Mouse (Mus musculus) heart, embryonic 13.5 days (tissue): ENCODE results near the gene Helz2. TPM values are rescaled to one million over a fixed set of nuclear protein-coding genes. Genes with fewer than 3 reads are reported as not detected.
A peak's percentile ranks its signal among the peaks of the same experiment; 100 is the strongest.

Experiments used
- ATAC-seq: fragments of 200-750 bp; cut with Nextera tagmentation; 2 replicates; pipeline ENCODE4 v1.8.0; 2017; ENCODE audit warnings: moderate TSS enrichment; ENCODE audit not compliant: insufficient number of reproducible peaks, low FRiP score, low TSS enrichment; ENCODE audit errors: extremely low read depth
- H3K27ac ChIP-seq: fragments of 300-500 bp; sonication (generic); replicated peaks from 2 replicates; pipeline ENCODE4 v1.5.1; 2015; ENCODE audit warnings: moderate library complexity, mild to moderate bottlenecking, inconsistent platforms
- H3K27me3 ChIP-seq: fragments of 300-500 bp; sonication (generic); replicated peaks from 2 replicates; pipeline ENCODE4 v1.6.1; 2015; ENCODE audit warnings: mild to moderate bottlenecking, inconsistent platforms
- H3K36me3 ChIP-seq: fragments of 300-500 bp; sonication (generic); 2 replicates; pipeline ENCODE4 v1.6.1; 2015; ENCODE audit warnings: mild to moderate bottlenecking, inconsistent platforms
- H3K4me1 ChIP-seq: fragments of 300-500 bp; sonication (generic); 2 replicates; pipeline ENCODE4 v1.6.1; 2015; ENCODE audit warnings: inconsistent platforms
- H3K4me2 ChIP-seq: fragments of 300-500 bp; sonication (generic); 2 replicates; pipeline ENCODE4 v1.6.1; 2015; ENCODE audit warnings: inconsistent platforms, mild to moderate bottlenecking, moderate library complexity
- H3K4me3 ChIP-seq: fragments of 300-500 bp; sonication (generic); 2 replicates; pipeline ENCODE4 v1.5.1; 2015; ENCODE audit warnings: moderate library complexity, mild to moderate bottlenecking, inconsistent platforms
- H3K9ac ChIP-seq: fragments of 300-500 bp; sonication (generic); 2 replicates; pipeline ENCODE4 v1.6.1; 2015; ENCODE audit warnings: inconsistent platforms, mild to moderate bottlenecking, moderate library complexity
- H3K9me3 ChIP-seq: fragments of 300-500 bp; sonication (generic); 2 replicates; pipeline ENCODE4 v1.6.1; 2016; ENCODE audit warnings: inconsistent platforms
- WGBS: fragments of 180-500 bp; shearing (Covaris S2); methylation state at CpG from one replicate; pipeline ENCODE4 v1.1.7; 2015; ENCODE audit warnings: mixed read lengths; 5-methylcytosine and 5-hydroxymethylcytosine counted together
- polyA plus RNA-seq: library from polyadenylated mRNA; unstranded; fragments of >200 nt; fragmentation: Nextera tagmentation; extraction: Ambion mirVana; gene quantifications from 2 replicates; pipeline ENCODE4 v1.2.1, GENCODE M21; 2015

The Helz2 gene
- polyA plus RNA-seq, 1 experiment from 2014 or later = 1.5 TPM

DNA sequence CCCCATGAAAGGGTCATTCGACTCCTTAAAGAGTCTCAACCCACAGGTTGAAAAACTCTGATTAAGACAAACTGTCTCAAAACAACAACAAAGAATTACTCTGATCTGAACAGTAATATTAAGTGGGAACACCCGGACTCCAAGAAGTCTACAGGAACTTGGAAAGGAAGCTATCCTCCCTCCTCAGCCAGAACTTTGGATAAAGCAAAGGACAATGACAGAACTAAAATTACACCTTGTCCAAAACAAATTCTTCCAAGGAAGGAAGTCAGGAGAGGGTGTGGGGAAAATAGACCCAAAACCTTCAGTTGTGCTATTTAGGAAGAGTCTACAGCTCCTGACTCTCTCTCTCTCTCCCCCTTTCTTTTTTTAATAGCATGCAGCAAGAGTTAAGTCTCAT is 30.3 kb upstream of the Helz2 start:
- Histone ChIP-seq H3K9ac (no peak overlapping the region), H3K4me3 (no peak overlapping the region), H3K4me1 (no peaks in the 10 kb centered on the region), H3K27me3 (no peaks in the 10 kb centered on the region), H3K36me3 (peaks cover 85% of the 10 kb centered on the region), H3K27ac (no peak overlapping the region), H3K9me3 (no peaks in the 10 kb centered on the region), H3K4me2 (no peak overlapping the region)
- ATAC-seq = no peak
- 88% methylated on average over 2 of the region's 2 CpGs for whole genome bisulfite sequencing

DNA sequence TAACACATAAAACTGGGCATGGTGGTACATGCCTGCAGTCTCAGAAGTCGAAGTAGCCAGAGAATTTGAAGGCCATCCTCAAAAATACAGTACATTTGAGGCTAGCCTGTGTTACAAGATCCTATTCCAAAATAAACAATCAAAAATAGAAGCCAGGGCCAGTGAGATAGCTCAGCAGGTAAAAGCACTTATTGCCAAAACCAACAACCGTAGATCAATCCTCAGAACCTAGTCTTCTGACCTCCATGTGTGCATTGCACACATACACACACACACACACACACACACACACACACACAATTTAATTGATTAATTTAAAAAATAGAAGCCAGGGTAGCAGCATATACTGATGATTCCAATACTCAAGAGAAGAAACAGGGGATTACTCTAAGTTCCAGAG is 25.0 kb upstream of the Helz2 start:
- Histone ChIP-seq H3K9me3 (no peaks in the 10 kb centered on the region), H3K4me1 (no peaks in the 10 kb centered on the region), H3K9ac (no peak overlapping the region), H3K27ac (no peak overlapping the region), H3K4me3 (no peak overlapping the region), H3K36me3 (peaks cover 87% of the 10 kb centered on the region), H3K4me2 (no peak overlapping the region), H3K27me3 (no peaks in the 10 kb centered on the region)
- 98% methylated on average over 2 of the region's 2 CpGs for WGBS
- ATAC-seq = no peak

DNA sequence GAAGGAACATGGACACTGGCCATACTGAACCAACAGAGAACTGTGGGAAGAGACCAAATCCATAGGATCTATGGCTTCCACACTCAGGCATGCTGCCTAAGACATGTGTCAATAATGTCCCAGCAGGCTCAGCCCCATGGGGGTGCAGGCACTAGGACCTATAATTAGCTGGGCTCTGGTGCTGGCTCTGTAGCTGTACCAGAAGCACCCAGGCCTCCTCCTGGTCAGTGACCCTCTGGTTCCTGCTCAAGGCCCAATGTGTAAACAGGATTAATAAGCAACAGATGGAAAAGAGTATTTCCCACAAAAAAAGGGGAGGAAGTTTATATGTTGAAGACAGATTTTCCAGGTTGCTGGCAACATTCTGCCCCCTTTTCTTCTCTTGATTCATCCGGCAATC is 11.4 kb upstream of the Helz2 start:
- Histone ChIP-seq H3K9ac (no peak overlapping the region), H3K9me3 (no peaks in the 10 kb centered on the region), H3K4me1 (no peaks in the 10 kb centered on the region), H3K4me2 (no peak overlapping the region), H3K27me3 (no peaks in the 10 kb centered on the region), H3K27ac (no peak overlapping the region), H3K4me3 (no peak overlapping the region), H3K36me3 (peaks cover 76% of the 10 kb centered on the region)
- no peak for ATAC-seq
- 75% methylated on average over 1 of the region's 1 CpGs for WGBS

DNA sequence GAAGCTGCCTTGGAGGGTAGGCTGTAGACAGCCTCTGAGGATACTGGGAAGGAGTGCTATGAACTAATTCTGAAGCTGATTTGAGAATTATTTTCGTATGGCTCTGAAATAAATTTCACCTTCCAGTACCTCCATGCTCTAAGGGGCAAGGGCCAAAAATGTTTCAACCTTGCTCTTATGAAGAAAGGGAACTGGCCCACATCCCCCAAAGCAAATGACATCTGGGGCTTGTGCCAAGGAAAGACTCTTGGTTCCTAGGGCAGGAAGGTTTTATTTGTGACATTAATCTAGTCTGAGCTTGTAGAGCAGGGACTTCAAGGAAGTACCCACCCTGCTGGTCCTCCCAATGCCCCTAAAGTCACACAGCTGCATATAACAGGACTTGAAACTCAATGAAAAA is 10.0 kb upstream of the Helz2 start:
- H3K9me3 ChIP-seq = no peaks in the 10 kb centered on the region
- no peak overlapping the region for H3K4me2 ChIP-seq
- no peak overlapping the region for H3K9ac ChIP-seq
- 71% methylated on average over 1 of the region's 1 CpGs for WGBS
- H3K4me3 ChIP-seq = no peak overlapping the region
- peaks cover 62% of the 10 kb centered on the region for H3K36me3 ChIP-seq
- ATAC-seq = no peak
- H3K4me1 ChIP-seq = no peaks in the 10 kb centered on the region
- H3K27me3 ChIP-seq = no peaks in the 10 kb centered on the region
- no peak overlapping the region for H3K27ac ChIP-seq

DNA sequence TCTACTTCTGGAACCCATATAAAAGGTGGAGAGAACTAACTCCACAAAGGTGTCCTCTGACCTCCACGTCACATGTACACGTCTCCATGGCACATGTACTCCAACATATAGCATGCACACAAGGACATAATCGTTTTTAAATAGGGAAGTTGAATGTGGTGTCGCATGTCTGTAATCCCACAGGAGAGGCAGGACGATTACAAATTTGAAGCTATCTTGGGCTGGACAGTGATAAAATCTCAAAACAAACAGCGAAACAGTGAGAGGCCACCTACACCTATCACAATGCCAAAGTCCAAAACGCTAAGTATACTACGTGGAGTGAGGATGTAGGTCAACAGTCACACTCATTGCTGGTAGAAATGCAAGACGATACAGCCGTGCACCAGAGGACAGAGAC is 7.4 kb upstream of the Helz2 start:
- no peaks in the 10 kb centered on the region for H3K27me3 ChIP-seq
- no peak for ATAC-seq
- H3K4me3 ChIP-seq = no peak overlapping the region
- no peaks in the 10 kb centered on the region for H3K4me1 ChIP-seq
- peaks cover 38% of the 10 kb centered on the region for H3K36me3 ChIP-seq
- H3K27ac ChIP-seq = no peak overlapping the region
- H3K4me2 ChIP-seq = no peak overlapping the region
- WGBS = 80% methylated on average over 10 of the region's 10 CpGs
- H3K9ac ChIP-seq = no peak overlapping the region
- H3K9me3 ChIP-seq = no peaks in the 10 kb centered on the region

DNA sequence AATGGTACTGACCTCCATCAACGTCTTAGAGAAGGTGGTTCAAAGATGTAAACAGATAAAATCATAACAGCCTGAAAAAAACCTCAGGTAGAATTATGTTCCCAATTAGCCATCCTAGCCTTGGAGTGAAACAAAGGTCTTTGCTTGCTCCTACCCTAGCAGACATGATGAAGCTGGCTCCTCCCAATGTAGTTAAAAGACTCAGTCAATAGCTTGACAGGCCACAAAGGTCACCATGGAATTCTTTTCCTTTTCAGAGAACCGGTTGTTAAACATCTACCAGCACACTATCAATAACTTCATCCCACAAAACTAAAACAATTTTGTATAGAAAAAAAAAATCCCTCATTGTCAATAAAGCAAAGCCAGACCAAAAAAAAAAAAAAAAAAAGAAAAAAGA is 3.2 kb upstream of the Helz2 start:
- WGBS = 46% methylated on average over 2 of the region's 2 CpGs
- no peak overlapping the region for H3K4me3 ChIP-seq
- ATAC-seq = no peak

DNA sequence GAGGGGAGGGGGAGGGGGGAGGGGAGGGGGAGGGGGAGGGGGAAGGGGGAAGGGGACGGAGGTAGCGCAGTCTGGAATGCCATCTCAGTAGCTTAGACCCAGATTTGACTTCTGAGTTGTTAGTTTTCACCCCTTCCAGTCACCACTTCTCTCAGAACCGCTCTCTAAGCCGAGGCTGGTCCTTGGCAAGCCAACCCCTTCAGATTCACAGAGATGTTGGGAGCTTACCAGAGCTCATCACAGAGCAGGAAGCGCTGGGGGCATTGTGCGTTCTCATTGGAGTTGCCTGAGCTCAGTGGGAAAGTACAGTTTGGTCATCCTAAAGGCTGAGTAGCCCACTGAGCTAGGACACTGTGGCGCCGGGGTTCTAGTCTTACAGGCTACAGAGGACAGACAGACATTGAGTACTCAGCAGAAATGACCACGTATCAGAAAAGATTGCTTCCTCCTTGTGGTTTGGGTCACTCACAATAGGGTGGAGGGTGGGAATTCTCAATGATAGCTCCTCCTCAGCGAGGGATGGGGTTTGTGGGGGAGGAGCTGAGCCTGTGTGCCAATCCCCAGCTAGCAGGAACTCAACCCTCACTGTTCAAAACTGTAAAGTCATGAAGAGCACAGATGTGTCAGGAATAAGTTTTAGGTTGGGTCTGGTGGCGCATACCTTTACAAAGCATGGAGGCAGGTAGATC is 2.0 kb upstream of the Helz2 start:
- Histone ChIP-seq H3K4me3 (no peak overlapping the region), H3K4me1 (peaks cover 16% of the 10 kb centered on the region), H3K9me3 (no peaks in the 10 kb centered on the region), H3K9ac (no peak overlapping the region), H3K4me2 (no peak overlapping the region), H3K27ac (no peak overlapping the region), H3K27me3 (no peaks in the 10 kb centered on the region), H3K36me3 (0 out of 2 replicates have a peak, but pooled peaks cover 6% of the 10 kb centered on the region)
- 26% methylated on average over 11 of the region's 11 CpGs for WGBS
- no peak for ATAC-seq

More for the DNA sequence above, 3.2 kb upstream of the Helz2 start:
- Histone ChIP-seq H3K27me3 (no peaks in the 10 kb centered on the region), H3K36me3 (no peaks in the 10 kb centered on the region), H3K9me3 (no peaks in the 10 kb centered on the region), H3K27ac (no peak overlapping the region), H3K4me1 (peaks cover 16% of the 10 kb centered on the region), H3K9ac (no peak overlapping the region), H3K4me2 (no peak overlapping the region)

DNA sequence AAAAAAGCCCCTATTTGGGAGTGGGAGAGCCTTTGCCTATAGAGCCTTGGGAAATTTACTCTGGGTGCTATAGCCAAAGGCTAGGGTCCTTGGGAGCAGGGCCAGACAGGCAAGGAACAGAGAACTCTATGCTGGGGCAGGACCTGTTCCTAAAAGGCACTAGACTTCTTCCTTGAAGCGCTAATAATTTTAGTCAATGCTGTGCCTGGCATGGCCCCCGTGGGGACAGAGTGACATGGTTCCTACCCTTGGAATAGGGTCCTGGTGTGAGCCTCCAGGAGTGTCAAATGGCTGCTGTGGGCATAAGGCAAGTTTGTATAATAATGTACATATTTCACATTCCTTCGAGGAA is 463 bp upstream of the Helz2 start:
- Histone ChIP-seq H3K27ac (no peak overlapping the region), H3K4me2 (peak overlapping the region; percentile 69), H3K9me3 (no peaks in the 10 kb centered on the region), H3K4me3 (peak overlapping the region; percentile 57), H3K9ac (peak overlapping the region; percentile 74), H3K4me1 (peaks cover 16% of the 10 kb centered on the region), H3K36me3 (0 out of 2 replicates have a peak, but pooled peaks cover 13% of the 10 kb centered on the region), H3K27me3 (no peaks in the 10 kb centered on the region)
- WGBS = 73% methylated on average over 3 of the region's 3 CpGs
- ATAC-seq = no peak

DNA sequence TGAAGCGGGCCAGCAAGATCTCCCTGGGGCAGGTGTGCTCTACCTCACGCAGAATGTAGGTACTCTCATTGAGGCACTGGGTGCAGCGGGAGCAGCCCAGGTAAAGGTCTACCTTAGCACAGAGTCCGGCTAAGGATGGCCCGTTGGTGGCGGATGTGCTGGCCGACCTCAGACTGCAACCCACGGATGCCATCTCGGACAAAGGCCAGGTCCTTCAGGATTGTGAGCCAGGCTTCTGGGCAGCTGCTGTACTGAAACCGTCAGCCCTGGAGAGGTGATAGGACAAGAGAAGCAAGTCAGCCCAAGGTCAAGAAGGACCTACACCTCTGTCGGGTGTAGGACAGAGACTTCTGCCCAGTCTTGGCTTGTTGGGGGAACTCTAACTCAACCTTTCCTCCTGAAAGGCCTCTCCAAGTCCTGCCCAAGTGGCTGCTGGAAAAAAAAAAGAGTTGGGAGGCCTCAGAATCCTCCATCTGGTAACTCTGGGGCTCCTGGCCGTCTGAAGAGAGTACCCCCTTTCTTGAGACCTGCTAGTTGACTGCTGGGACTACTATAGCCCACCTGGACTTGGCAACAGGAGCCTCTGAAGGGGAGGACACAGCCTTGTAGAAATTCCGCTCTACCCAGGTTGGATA is 904 bp downstream of the Helz2 start:
- WGBS = 83% methylated on average over 13 of the region's 13 CpGs
- ATAC-seq = no peak
- Histone ChIP-seq H3K9ac (peak overlapping the region; percentile 74; the same call in 1 of the 2 replicates), H3K27me3 (no peaks in the 10 kb centered on the region), H3K27ac (no peak overlapping the region), H3K4me2 (peak overlapping the region; percentile 69), H3K4me1 (peaks cover 16% of the 10 kb centered on the region), H3K36me3 (peaks cover 21% of the 10 kb centered on the region; the same call in 1 of the 2 replicates), H3K4me3 (peak overlapping the region; percentile 57), H3K9me3 (no peaks in the 10 kb centered on the region)

DNA sequence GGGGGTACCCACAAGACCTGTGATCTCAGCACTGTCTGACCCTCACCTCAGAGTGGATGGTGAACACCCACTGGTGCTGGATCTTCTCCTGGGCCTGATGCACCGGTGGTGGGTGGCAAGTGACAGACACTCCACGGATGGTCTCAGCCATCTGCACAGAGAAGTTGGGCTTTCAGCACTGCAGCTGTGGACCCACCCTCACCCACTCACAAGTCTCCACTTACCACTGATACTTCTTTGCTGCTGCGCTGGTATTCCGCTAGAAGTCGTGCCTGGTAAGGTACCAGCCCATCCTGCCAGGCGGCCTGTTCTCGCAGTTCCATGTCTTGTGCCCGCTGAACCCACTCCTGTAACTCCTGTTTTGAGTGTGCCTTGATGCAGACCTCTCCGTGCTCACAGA is 2.6 kb downstream of the Helz2 start:
- Histone ChIP-seq H3K27me3 (no peaks in the 10 kb centered on the region), H3K36me3 (peaks cover 27% of the 10 kb centered on the region; the same call in 1 of the 2 replicates), H3K4me2 (no peak overlapping the region), H3K9me3 (no peaks in the 10 kb centered on the region), H3K9ac (no peak overlapping the region), H3K4me3 (no peak overlapping the region), H3K27ac (no peak overlapping the region), H3K4me1 (peaks cover 16% of the 10 kb centered on the region)
- ATAC-seq = no peak
- WGBS = 86% methylated on average over 9 of the region's 9 CpGs

DNA sequence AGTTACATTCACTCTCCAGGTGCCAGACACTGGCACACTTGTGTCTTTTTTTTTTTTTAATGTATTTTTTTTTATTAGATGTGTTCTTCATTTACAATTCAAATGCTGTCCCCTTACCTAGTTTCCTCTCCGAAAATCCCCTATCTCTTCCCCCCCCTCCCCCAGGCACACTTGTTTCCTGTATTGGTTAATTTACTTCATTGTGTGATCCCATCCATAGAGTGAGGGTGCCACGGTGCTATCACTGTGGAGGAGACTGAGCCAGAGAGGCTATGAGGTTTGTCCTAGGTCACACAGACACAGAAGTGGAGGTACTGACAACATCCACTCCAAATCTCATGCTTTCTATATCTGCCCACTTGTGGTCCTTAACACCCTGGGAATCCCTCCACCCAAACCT is 3.0 kb downstream of the Helz2 start:
- Histone ChIP-seq H3K9ac (no peak overlapping the region), H3K9me3 (no peaks in the 10 kb centered on the region), H3K4me1 (peaks cover 16% of the 10 kb centered on the region), H3K4me3 (no peak overlapping the region), H3K27ac (no peak overlapping the region), H3K27me3 (no peaks in the 10 kb centered on the region), H3K36me3 (peaks cover 27% of the 10 kb centered on the region), H3K4me2 (no peak overlapping the region)
- ATAC-seq = no peak
- WGBS = 52% methylated on average over 2 of the region's 2 CpGs

DNA sequence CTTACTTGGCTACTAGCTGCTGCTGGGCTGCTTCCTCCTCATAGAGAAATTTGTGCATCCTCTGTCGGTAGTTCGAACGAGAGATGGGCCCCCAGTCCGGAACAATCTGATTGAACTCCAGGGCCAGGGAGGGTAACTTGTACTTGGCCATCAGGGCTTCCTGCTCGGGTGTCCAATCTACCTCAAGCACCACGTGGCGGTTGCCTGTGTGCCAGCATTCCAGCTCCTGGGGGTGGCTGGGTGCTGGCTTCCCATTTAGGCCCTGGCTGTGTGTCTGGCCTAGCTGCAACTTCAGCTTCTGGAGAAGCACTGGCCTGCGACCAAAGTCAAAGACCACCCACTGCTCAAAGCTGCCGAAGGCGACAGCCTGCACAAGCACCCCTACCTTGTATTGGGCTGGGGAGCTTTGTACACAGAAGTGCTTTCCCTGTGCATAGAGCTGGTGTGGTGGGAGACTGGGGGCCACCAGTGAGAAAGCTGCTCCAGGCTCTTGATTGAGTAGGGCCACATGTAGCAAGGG is 3.7 kb downstream of the Helz2 start:
- Histone ChIP-seq H3K27ac (no peak overlapping the region), H3K27me3 (no peaks in the 10 kb centered on the region), H3K4me2 (no peak overlapping the region), H3K4me3 (no peak overlapping the region), H3K36me3 (peaks cover 31% of the 10 kb centered on the region), H3K4me1 (peaks cover 16% of the 10 kb centered on the region), H3K9ac (no peak overlapping the region), H3K9me3 (no peaks in the 10 kb centered on the region)
- no peak for ATAC-seq
- 75% methylated on average over 10 of the region's 10 CpGs for WGBS
